Mouse (Mus musculus) ES-Bruce4 (cell line): ENCODE measurements around the gene Dkk3. TPM values are rescaled to one million over a fixed set of nuclear protein-coding genes. Genes with fewer than 3 reads are reported as not detected.

ENCODE experiments used
- H3K27ac ChIP-seq: 2 replicates; pipeline ENCODE4 v1.5.1; 2012; ENCODE audit warnings: low read length, inconsistent platforms; ENCODE audit not compliant: insufficient read depth
- H3K27me3 ChIP-seq: 2 replicates; pipeline ENCODE4 v1.6.1; 2012; ENCODE audit warnings: mild to moderate bottlenecking, low read length, inconsistent platforms; ENCODE audit not compliant: control insufficient read depth, poor library complexity, insufficient read depth, severe bottlenecking
- H3K36me3 ChIP-seq: 2 replicates; pipeline ENCODE4 v1.6.1; 2012; ENCODE audit warnings: inconsistent platforms, mild to moderate bottlenecking, low read length, moderate library complexity; ENCODE audit not compliant: control insufficient read depth, poor library complexity, insufficient read depth, severe bottlenecking
- H3K4me1 ChIP-seq: one replicate; pipeline ENCODE4 v1.8.1; 2011; ENCODE audit warnings: low read length; ENCODE audit not compliant: control insufficient read depth, insufficient read depth
- H3K4me3 ChIP-seq: 2 replicates; pipeline ENCODE4 v1.5.1; 2011; ENCODE audit warnings: low read depth, mild to moderate bottlenecking, low read length
- H3K9ac ChIP-seq: 2 replicates; pipeline ENCODE4 v1.6.1; 2012; ENCODE audit warnings: low read depth, mild to moderate bottlenecking, inconsistent platforms; ENCODE audit not compliant: poor library complexity, severe bottlenecking
- H3K9me3 ChIP-seq: replicated peaks from 2 replicates; pipeline ENCODE4 v1.6.1; 2012; ENCODE audit warnings: mild to moderate bottlenecking, low read length, inconsistent platforms; ENCODE audit not compliant: control insufficient read depth, poor library complexity, insufficient read depth, severe bottlenecking
- CTCF ChIP-seq: IDR thresholded peaks from one replicate; pipeline ENCODE4 v1.8.1; 2011; ENCODE audit warnings: low read depth, low read length
- EP300 ChIP-seq: IDR thresholded peaks from 2 replicates; pipeline ENCODE4 v1.6.1; 2011; ENCODE audit warnings: low read depth, low read length; ENCODE audit not compliant: insufficient read depth
- POLR2A ChIP-seq: IDR thresholded peaks from one replicate; pipeline ENCODE4 v1.8.1; 2011; ENCODE audit warnings: low read length; ENCODE audit not compliant: insufficient read depth
- polyA plus RNA-seq: library from polyadenylated mRNA; stranded (reverse); fragments of >200 nt; gene quantifications from 2 replicates; pipeline ENCODE4 v1.2.4, GENCODE M21; 2011; ENCODE audit warnings: low read depth; ENCODE audit not compliant: missing spikeins, insufficient read depth, insufficient read length

Gene Dkk3
- polyA plus RNA-seq, 1 experiment, result 4.6 TPM

DNA sequence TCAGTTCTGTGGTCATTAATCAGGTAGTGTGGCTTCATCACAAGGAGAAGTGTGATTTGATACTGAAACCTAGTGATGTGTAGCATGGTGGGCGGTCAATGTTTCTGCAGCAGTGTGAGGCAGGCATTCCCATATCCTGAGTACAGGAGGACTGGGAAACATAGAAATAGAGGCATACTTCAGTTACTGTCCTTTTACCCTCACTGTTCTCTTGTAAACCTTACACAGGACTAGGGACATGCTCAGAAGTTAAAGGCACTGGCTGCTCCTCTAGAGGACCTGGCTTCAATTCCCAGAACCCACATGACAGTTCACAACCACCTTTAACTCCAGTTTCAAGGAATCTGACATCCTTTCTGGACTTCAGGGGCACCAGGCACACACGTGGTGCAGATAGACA, 72.7 kb downstream of the Dkk3 start:
- Histone ChIP-seq H3K4me3 (no peak overlapping the region), H3K36me3 (peaks cover 8% of the 10 kb centered on the region; the same call in 1 of the 2 replicates), H3K4me1 (no peaks in the 10 kb centered on the region), H3K27ac (no peak overlapping the region), H3K27me3 (no peaks in the 10 kb centered on the region), H3K9ac (no peak overlapping the region), H3K9me3 (no peaks in the 10 kb centered on the region)
- TF ChIP-seq EP300, result no peak

DNA sequence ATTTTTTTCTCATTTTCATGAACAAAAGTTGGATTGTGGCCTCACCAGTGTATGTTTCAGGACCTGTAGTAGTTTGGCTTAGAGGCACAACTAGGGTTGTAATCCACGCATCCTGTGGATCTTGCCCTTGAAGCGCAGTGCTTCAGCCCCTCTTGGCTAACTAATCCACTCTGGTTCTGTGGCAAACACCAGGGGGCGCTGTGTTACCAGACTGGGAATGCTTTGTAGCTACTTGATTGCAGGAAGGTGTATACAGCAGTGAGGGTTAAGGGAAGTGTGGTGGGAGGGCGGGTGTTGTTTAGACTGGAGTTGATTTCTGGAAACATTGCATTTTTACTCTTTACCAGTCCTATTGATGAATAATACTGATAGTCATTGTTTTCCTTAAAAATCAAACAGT, 73.8 kb downstream of the Dkk3 start:
- H3K27me3 ChIP-seq, result no peaks in the 10 kb centered on the region
- TF ChIP-seq CTCF, result peak; percentile 83
- no peak for TF ChIP-seq POLR2A
- peaks cover 7% of the 10 kb centered on the region; the same call in 1 of the 2 replicates for H3K36me3 ChIP-seq
- H3K27ac ChIP-seq, result no peak overlapping the region
- H3K9me3 ChIP-seq, result no peaks in the 10 kb centered on the region
- no peak overlapping the region for H3K9ac ChIP-seq
- no peaks in the 10 kb centered on the region for H3K4me1 ChIP-seq
- no peak overlapping the region for H3K4me3 ChIP-seq

DNA sequence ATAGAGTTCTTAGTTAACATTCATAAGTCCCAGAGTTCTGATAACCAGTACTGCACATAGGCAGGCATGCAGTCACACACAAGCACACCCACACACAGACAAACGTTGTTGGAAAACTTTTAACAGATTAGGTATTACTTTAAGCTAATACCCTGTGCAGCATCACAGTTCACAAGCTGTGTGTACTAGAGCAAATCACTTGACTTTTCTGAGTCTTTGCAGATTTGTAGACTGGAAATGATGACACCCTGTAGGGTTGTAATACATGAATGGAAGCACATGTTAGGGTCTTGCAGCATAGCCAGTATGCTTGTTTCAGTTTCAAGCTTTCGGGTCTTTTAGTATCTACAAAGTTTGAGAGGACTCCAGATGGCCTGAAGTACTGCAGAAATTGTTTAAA, 74.6 kb downstream of the Dkk3 start:
- no peak overlapping the region for H3K4me3 ChIP-seq
- no peak overlapping the region for H3K9ac ChIP-seq
- no peak overlapping the region for H3K27ac ChIP-seq
- H3K36me3 ChIP-seq, result peaks cover 5% of the 10 kb centered on the region; the same call in 1 of the 2 replicates
- no peaks in the 10 kb centered on the region for H3K4me1 ChIP-seq
- H3K27me3 ChIP-seq, result no peaks in the 10 kb centered on the region
- no peaks in the 10 kb centered on the region for H3K9me3 ChIP-seq
- no peak for TF ChIP-seq CTCF
- TF ChIP-seq POLR2A, result no peak
- no peak for TF ChIP-seq EP300

DNA sequence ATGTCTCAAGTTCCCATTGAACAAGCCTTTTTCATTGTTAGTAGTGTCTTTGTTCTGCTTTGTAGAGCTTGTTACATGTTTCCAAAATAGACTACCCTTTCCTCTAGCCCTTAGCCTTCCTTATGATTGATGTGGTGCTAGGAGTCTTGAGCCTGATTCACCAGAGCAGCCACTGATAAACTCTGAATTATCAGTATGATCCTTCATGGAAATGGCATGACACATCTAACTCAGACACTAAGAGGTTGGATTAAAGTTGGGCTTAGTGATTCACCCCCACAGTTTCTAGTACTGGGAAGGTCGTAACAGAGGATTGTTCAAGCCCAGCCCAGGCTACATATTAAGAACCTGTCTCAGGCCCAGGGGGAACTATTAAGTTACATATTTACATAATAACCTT, 76.2 kb downstream of the Dkk3 start:
- Histone ChIP-seq H3K4me1 (no peaks in the 10 kb centered on the region), H3K4me3 (no peak overlapping the region), H3K27ac (no peak overlapping the region), H3K36me3 (peaks cover 4% of the 10 kb centered on the region; the same call in 1 of the 2 replicates), H3K9ac (no peak overlapping the region), H3K9me3 (no peaks in the 10 kb centered on the region), H3K27me3 (no peaks in the 10 kb centered on the region)
- no peak for TF ChIP-seq CTCF
- TF ChIP-seq POLR2A, result no peak
- TF ChIP-seq EP300, result no peak

DNA sequence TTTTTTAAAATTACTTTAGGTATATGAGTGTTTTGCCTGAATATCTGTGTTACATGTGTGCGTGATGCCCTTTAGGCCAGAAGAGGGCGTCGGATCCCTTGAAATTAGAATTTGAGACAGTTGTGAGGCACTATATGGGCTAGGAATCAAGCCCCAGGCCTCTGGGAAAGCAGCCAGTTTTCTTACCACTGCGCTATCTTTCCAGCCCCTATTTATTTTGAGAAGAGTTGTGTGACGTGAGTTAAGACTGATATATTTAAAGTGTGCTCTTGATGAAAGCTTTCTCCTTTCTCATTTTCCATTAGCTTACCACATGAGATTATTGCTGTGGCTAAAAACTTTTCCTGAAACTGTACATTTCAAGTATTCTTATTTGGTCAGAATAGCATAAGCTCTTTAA, 84.0 kb downstream of the Dkk3 start:
- H3K36me3 ChIP-seq, result no peaks in the 10 kb centered on the region
- TF ChIP-seq EP300, result no peak
- no peak overlapping the region for H3K27ac ChIP-seq
- H3K9ac ChIP-seq, result no peak overlapping the region
- no peaks in the 10 kb centered on the region for H3K4me1 ChIP-seq
- H3K27me3 ChIP-seq, result no peaks in the 10 kb centered on the region
- no peak overlapping the region for H3K4me3 ChIP-seq
- no peaks in the 10 kb centered on the region for H3K9me3 ChIP-seq

Other genes with a start within 250 kb of the Dkk3 start
- 61.7 and 63.3 TPM in 2 replicates for gene Usp47, start 135.6 kb downstream of the Dkk3 start, polyA plus RNA-seq
- gene Mical2, start 66.8 kb upstream of the Dkk3 start, polyA plus RNA-seq, result 1.7 and 2.4 TPM in 2 replicates